Mouse (Mus musculus) lung, postnatal 0 days (tissue): ENCODE measurements around the gene 1700069L16Rik. TPM values are rescaled to one million over a fixed set of nuclear protein-coding genes. Genes with fewer than 3 reads are reported as not detected.

Source experiments
- ATAC-seq: fragments of 200-750 bp; cut with Nextera tagmentation; 2 replicates; pipeline ENCODE4 v1.8.0; 2017; ENCODE audit warnings: moderate library complexity
- DNase-seq: peaks from one replicate; pipeline ENCODE4 v3.0.0-alpha.2; 2016; ENCODE audit warnings: low spot score
- H3K27ac ChIP-seq: fragments of 300-500 bp; sonication (generic); 2 replicates; pipeline ENCODE4 v1.5.1; 2014; ENCODE audit warnings: antibody characterized with exemption, mild to moderate bottlenecking, low read length, mixed read lengths
- H3K27me3 ChIP-seq: fragments of 300-500 bp; sonication (generic); replicated peaks from 2 replicates; pipeline ENCODE4 v1.6.1; 2014; ENCODE audit warnings: low read length, mixed read lengths; ENCODE audit not compliant: insufficient read depth
- H3K36me3 ChIP-seq: fragments of 300-500 bp; sonication (generic); 2 replicates; pipeline ENCODE4 v1.6.1; 2014; ENCODE audit warnings: low read length, mixed read lengths; ENCODE audit not compliant: insufficient read depth
- H3K4me1 ChIP-seq: fragments of 300-500 bp; sonication (generic); 2 replicates; pipeline ENCODE4 v1.6.1; 2014; ENCODE audit warnings: antibody characterized with exemption, low read depth, low read length, mixed read lengths; ENCODE audit not compliant: insufficient read depth
- H3K4me2 ChIP-seq: fragments of 300-500 bp; sonication (generic); replicated peaks from 2 replicates; pipeline ENCODE4 v1.6.1; 2014; ENCODE audit warnings: low read depth, mild to moderate bottlenecking, low read length, moderate library complexity, mixed read lengths
- H3K4me3 ChIP-seq: fragments of 300-500 bp; sonication (generic); 2 replicates; pipeline ENCODE4 v1.5.1; 2014; ENCODE audit warnings: low read depth, low read length
- H3K9ac ChIP-seq: fragments of 300-500 bp; sonication (generic); replicated peaks from 2 replicates; pipeline ENCODE4 v1.6.1; 2014; ENCODE audit warnings: low read depth, mild to moderate bottlenecking
- H3K9me3 ChIP-seq: fragments of 300-500 bp; sonication (generic); 2 replicates; pipeline ENCODE4 v1.6.1; 2016; ENCODE audit warnings: low read length, mixed read lengths
- CTCF ChIP-seq: IDR thresholded peaks from 2 replicates; pipeline ENCODE4 v1.5.1; 2016; ENCODE audit warnings: antibody characterized with exemption, mild to moderate bottlenecking
- EP300 ChIP-seq: IDR thresholded peaks from 2 replicates; pipeline ENCODE4 v1.6.1; 2016; ENCODE audit warnings: antibody characterized with exemption, mild to moderate bottlenecking, control low read depth
- WGBS: fragments of 180-500 bp; shearing (Covaris S2); extraction: QIAGEN DNeasy Blood & Tissue Kit; methylation state at CpG from one replicate; pipeline ENCODE4 v1.1.7; 2014; 5-methylcytosine and 5-hydroxymethylcytosine counted together
- polyA plus RNA-seq: library from polyadenylated mRNA; unstranded; fragments of >200 nt; fragmentation: Nextera tagmentation; extraction: Ambion mirVana; gene quantifications from 2 replicates; pipeline ENCODE4 v1.2.1, GENCODE M21; 2015

1700069L16Rik gene
- polyA plus RNA-seq, 1 experiment from 2014 or later = not detected

GRCm38 (mm10) chr5:113722224-113723013 lies 2.2 kb downstream of the 1700069L16Rik start:
- Histone ChIP-seq H3K4me2 (no peak overlapping the region), H3K9me3 (no peaks in the 10 kb centered on the region), H3K9ac (no peak overlapping the region), H3K27ac (no peak overlapping the region), H3K4me1 (no peaks in the 10 kb centered on the region), H3K4me3 (no peak overlapping the region), H3K27me3 (no peaks in the 10 kb centered on the region), H3K36me3 (no peaks in the 10 kb centered on the region)
- 85% methylated on average over 10 of the region's 10 CpGs for WGBS
- TF ChIP-seq EP300 (no peak), CTCF (peak; percentile 43)
- ATAC-seq = no peak
- no peak for DNase-seq

DNA sequence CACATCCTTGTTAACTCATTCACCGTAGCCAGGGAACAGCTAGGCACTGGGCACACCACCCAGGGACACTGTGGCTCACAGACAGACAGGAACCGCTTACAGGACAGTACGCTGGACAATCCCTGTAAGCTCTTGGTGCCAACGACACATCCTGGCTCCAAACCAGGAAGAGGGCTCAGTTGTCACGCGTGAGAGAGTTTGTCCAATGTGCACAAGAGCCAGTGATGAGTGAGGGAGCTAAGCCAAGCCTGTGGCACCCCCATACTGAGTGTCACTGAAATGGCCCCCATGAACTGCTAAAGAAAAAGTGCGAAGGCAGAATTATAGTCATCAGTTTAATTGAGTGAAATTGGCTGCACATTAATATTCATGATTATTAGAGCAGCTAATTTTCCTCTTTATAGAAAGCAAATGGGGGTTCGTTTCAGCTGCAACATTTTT lies 5.3 kb downstream of the 1700069L16Rik start:
- H3K4me3 ChIP-seq = no peak overlapping the region
- H3K9me3 ChIP-seq = no peaks in the 10 kb centered on the region
- H3K27ac ChIP-seq = no peak overlapping the region
- no peak for ATAC-seq
- H3K4me2 ChIP-seq = no peak overlapping the region
- TF ChIP-seq CTCF (no peak), EP300 (no peak)
- no peaks in the 10 kb centered on the region for H3K4me1 ChIP-seq
- no peaks in the 10 kb centered on the region for H3K27me3 ChIP-seq
- no peak for DNase-seq
- no peak overlapping the region for H3K9ac ChIP-seq
- WGBS = 74% methylated on average over 8 of the region's 8 CpGs
- no peaks in the 10 kb centered on the region for H3K36me3 ChIP-seq

DNA sequence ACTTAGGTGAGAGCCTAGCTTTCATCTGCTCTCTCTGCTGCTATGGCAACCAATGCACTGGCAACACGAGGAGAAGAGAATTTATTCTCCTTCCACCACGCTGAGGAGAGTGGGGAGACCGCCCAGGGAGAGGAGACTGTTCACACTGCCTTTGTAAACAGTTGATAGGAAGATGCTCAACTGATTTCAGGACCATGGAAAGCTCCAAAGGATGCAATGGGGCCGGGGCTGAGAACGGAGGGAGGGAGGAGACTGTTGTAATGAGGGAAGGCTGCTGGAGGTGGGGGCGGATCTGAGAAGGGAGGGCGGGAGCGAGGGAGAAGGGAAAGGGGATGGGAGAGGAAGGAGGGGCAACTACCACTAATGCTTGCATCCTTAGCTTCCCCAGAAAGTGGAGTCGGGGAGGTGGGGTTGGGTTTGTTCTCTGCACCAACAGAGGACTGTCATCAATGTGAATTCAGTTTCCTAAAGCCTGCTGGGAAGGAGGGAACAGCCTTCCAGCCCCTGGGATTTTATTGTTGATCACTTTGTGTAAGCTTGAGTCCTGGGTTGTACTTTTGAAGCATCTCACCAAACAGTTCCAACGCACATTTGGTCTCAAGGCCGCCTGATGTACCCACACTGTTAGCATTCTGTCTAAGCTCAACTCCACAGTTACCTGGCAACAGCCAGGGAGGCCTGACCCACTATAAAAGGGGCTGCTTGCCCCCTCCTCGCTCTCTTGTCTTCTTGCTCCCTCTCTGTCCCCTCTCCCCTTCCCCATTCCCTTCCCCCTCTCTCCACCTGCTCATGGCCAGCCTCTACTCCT lies 7.8 kb downstream of the 1700069L16Rik start:
- H3K9me3 ChIP-seq = no peaks in the 10 kb centered on the region
- DNase-seq (peak; percentile 80), ATAC-seq (no peak; the same call in 1 of the 2 replicates)
- H3K4me1 ChIP-seq = no peaks in the 10 kb centered on the region
- H3K4me3 ChIP-seq = no peak overlapping the region
- no peak overlapping the region for H3K4me2 ChIP-seq
- no peaks in the 10 kb centered on the region for H3K36me3 ChIP-seq
- no peak overlapping the region for H3K27ac ChIP-seq
- 13% methylated on average over 11 of the region's 12 CpGs for WGBS
- no peaks in the 10 kb centered on the region for H3K27me3 ChIP-seq
- TF ChIP-seq EP300 = no peak
- TF ChIP-seq CTCF = no peak
- H3K9ac ChIP-seq = no peak overlapping the region

DNA sequence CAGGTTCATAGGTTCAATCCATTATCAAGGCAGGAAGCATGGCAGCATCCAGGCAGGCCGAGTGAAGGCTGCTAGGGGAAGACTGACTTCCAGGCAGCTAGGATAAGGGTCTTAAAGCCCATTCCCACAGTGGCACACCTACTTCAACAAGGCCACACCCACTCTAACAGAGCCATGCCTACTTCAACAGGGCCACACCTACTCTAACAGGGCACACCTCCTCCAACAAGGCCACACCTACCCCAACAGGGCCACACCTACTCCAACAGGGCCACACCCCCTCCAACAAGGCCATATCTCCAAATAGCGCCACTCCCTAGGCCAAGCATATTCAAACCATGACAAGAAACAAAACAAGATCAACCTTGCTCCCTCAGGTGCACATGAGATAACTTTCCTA lies 11.7 kb downstream of the 1700069L16Rik start:
- ATAC-seq = no peak
- 60% methylated on average over 2 of the region's 2 CpGs for WGBS
- Histone ChIP-seq H3K27ac (no peak overlapping the region), H3K4me2 (no peak overlapping the region), H3K4me1 (no peaks in the 10 kb centered on the region), H3K27me3 (no peaks in the 10 kb centered on the region), H3K9me3 (no peaks in the 10 kb centered on the region), H3K9ac (no peak overlapping the region), H3K4me3 (no peak overlapping the region), H3K36me3 (no peaks in the 10 kb centered on the region)
- DNase-seq = no peak
- TF ChIP-seq EP300 (no peak), CTCF (no peak)

DNA sequence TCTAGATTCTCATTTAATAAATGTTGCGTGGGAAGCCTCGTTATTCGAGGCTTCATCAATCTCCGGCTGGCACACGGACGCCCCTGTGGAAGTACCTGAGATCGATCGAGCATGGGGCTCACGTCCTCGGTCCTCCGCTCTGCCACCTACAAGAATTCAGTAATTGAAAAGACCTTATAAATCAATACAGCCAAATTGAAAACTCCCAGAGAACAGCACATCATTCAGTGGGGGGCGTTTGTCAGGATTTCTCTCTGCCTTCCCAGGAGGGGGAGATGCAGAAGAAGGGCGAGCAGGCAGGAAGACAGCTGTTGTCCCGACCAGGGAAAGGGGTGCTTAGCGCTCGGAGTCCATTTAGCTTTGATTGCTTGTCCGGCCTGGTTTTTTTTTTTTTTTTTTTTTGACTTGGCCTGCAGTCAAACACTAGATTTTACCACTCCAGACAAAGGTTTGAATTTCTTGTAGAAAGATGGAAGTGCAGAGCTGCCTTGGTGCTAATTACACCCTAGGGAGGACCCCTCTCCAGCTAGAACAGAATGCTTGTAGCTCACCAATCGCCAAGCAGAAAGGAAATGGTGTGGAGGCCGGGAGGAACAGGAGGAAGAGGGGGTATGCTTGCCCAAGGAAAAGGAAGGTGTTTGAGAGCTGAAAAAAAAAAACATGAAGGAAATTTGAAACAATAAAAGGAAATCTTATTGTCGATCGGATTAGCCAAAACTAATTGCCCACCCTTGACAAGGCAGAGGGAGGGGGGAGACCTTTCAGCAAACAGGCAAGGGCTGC lies 20.6 kb downstream of the 1700069L16Rik start:
- no peaks in the 10 kb centered on the region for H3K9me3 ChIP-seq
- no peak overlapping the region for H3K4me3 ChIP-seq
- DNase-seq (peak; percentile 19), ATAC-seq (no peak; the same call in 1 of the 2 replicates)
- 37% methylated on average over 21 of the region's 21 CpGs for WGBS
- H3K4me2 ChIP-seq = no peak overlapping the region
- no peak overlapping the region for H3K27ac ChIP-seq
- no peaks in the 10 kb centered on the region for H3K36me3 ChIP-seq
- no peaks in the 10 kb centered on the region for H3K27me3 ChIP-seq
- TF ChIP-seq CTCF = no peak
- peak; percentile 46; the same call in 1 of the 2 replicates for TF ChIP-seq EP300
- no peak overlapping the region for H3K9ac ChIP-seq
- no peaks in the 10 kb centered on the region for H3K4me1 ChIP-seq
